In the genomic region with DNA sequence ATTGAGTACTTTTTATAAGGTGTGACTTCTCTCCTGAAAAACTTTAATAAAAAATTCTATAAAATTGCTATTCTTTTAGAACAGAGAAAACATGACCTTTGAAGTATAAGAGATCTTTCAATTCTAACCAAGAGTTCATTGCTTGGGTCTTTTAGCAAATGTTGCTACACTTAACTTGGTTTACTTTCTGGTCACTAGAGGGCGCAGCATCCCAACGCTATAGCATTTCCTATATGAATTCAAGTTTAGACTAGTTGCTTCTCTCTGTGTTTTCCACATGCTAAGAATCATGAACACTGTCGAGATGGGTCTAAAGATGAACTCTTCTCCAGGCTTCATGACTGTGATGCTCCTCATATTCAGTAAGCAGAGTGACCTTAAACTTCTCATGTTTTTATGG, we compare ENCODE assay signal across 8 mouse cellular contexts.
DNase-seq lines count a peak whose midpoint lies in the region; ATAC-seq and TF ChIP-seq lines count a peak whose summit lies in the region.
"Not testable (repeated sequence)": the region's sequence is repeated elsewhere in the genome, so short reads cannot be mapped to it uniquely, and the experiment has no call there.

No protein-coding gene starts in this region.

- ATAC-seq in megakaryocyte progenitor cell, adult 5-6 weeks (replicated peaks; ENCODE audit: poor library complexity), result peak; percentile 93

- H3K27ac ChIP-seq in gastrocnemius, adult 2 months, result not testable (repeated sequence)

- DNase-seq in CD4-positive helper T cell, adult 2 months (ENCODE audit: low read depth, low spot score), result peak; percentile 38
- peak; percentile 55 for DNase-seq in embryo, embryonic 10.5 days (ENCODE audit: low spot score)
- DNase-seq in gastrocnemius, adult 2 months, result not testable (repeated sequence)
- DNase-seq in induced T-regulatory cell, adult 2 months (ENCODE audit: low read depth), result peak; percentile 47
- peak; percentile 2 to 31 for DNase-seq in left cerebral cortex, postnatal 25 days (ENCODE audit: low spot score in 2 of 2)
- DNase-seq in right cerebral cortex, postnatal 14 days, result peak; percentile 12
- DNase-seq in thymus, postnatal 36 days, result peak; percentile 15 to 30

- H3K4me3 ChIP-seq in gastrocnemius, adult 2 months, result not testable (repeated sequence)

- TF ChIP-seq CTCF in gastrocnemius, adult 2 months (IDR thresholded peaks at IDR 0.05), result peak; percentile 37

- intact Hi-C loops in gastrocnemius, adult 2 months (cut with DNase I); left cerebral cortex, postnatal 25 days (cut with DNase I): not testable (repeated sequence)
